Mouse (Mus musculus) ES-E14 (cell line): ENCODE data around the gene Clasp1.

Experiments used
- CHD2 ChIP-seq: IDR thresholded peaks from 2 replicates; pipeline ENCODE4 v1.6.1; 2014; ENCODE audit warnings: mild to moderate bottlenecking, low read depth, low read length, inconsistent platforms
- MAFK ChIP-seq: IDR thresholded peaks from 2 replicates; pipeline ENCODE4 v1.6.1; 2014; ENCODE audit warnings: mild to moderate bottlenecking, low read depth, low read length, inconsistent platforms; ENCODE audit not compliant: insufficient read depth

- no peak for TF ChIP-seq MAFK
- no peak for TF ChIP-seq CHD2
Observed at GRCm38 (mm10) chr1:118425982-118426381, 37.1 kb downstream of the Clasp1 start.
